In genomic region chr1:54832765-54833164, GRCm38 (mm10) we compare ENCODE assay signal across 8 mouse cellular contexts.
DNase-seq lines count a peak whose midpoint lies in the region; ATAC-seq and TF ChIP-seq lines count a peak whose summit lies in the region.
"Had no signal": no experiment of that assay in that cellular context is flagged by ENCODE, and none has a peak within 500 bp of the region (broad histone marks: within the 10 kb centered on the region; RNA-seq: fewer than 3 reads in every experiment).

No protein-coding gene starts in this region.

- WGBS in hindbrain, embryonic 15.5 days = 0% methylated on average over 1 of the region's 1 CpGs

- H3K9ac ChIP-seq in ES-E14 (ENCODE audit: insufficient read depth, low read depth, low read length, poor library complexity, severe bottlenecking) = no peak overlapping the region
- H3K9ac ChIP-seq in hindbrain, embryonic 15.5 days = no peak overlapping the region

- no peak overlapping the region for H3K4me2 ChIP-seq in hindbrain, embryonic 15.5 days

- H3K4me3 ChIP-seq in ES-E14 (ENCODE audit: insufficient read depth in 1 of 2, low read depth in 1 of 2, low read length in 2 of 2, poor library complexity in 1 of 2, severe bottlenecking in 1 of 2) = no peak overlapping the region
- no peak overlapping the region for H3K4me3 ChIP-seq in hindbrain, embryonic 15.5 days
- H3K4me3 ChIP-seq: myocyte had no signal

- no peaks in the 10 kb centered on the region for H3K9me3 ChIP-seq in ES-E14 (ENCODE audit: control insufficient read depth, insufficient read depth, low read depth, low read length)
- H3K9me3 ChIP-seq in hindbrain, embryonic 15.5 days = no peaks in the 10 kb centered on the region

- H3K27me3 ChIP-seq in hindbrain, embryonic 15.5 days = no peaks in the 10 kb centered on the region

- ATAC-seq in hindbrain, embryonic 15.5 days (ENCODE audit: low FRiP score, low read depth) = 0 out of 2 replicates have a peak, but pooled peaks have one; percentile 29

- H3K36me3 ChIP-seq in ES-E14 (ENCODE audit: control insufficient read depth, insufficient read depth, low read length, poor library complexity, severe bottlenecking) = no peaks in the 10 kb centered on the region
- no peaks in the 10 kb centered on the region for H3K36me3 ChIP-seq in hindbrain, embryonic 15.5 days

- peak; percentile 43 for DNase-seq in left cerebral cortex, adult 11 months (ENCODE audit: low spot score)
- no peak for DNase-seq in left cerebral cortex, adult 8-10 months (ENCODE audit: low spot score in 2 of 2)
- DNase-seq in ES-E14 (ENCODE audit: low read depth, low spot score) (peak; percentile 34), adipocyte (ENCODE audit: low spot score) (peak; percentile 79)
- peak; percentile 86 for DNase-seq in naive thymus-derived CD4-positive, alpha-beta T cell, adult 2 months (ENCODE audit: low read depth)
- no peak for DNase-seq in urinary bladder, adult 2 months (ENCODE audit: low spot score)

- in situ Hi-C loops in ES-E14 (cut with MboI; ENCODE audit: low sequenced_read_pairs in 2 of 2, unreplicated experiment in 2 of 2) = loop anchor here in 1 of 2 experiments (10.0 kb wide), 1 partner anchor 142 kb away; no protein-coding TSS in a partner anchor

- H3K4me1 ChIP-seq in ES-E14 (ENCODE audit: control insufficient read depth in 2 of 2, insufficient read depth in 2 of 2, low read length in 2 of 2, poor library complexity in 1 of 2) = no peaks in the 10 kb centered on the region
- no peaks in the 10 kb centered on the region for H3K4me1 ChIP-seq in hindbrain, embryonic 15.5 days (replicated peaks)

- H3K27ac ChIP-seq in ES-E14 (ENCODE audit: insufficient read depth, low read depth, low read length, poor library complexity, severe bottlenecking) = no peak overlapping the region
- H3K27ac ChIP-seq in hindbrain, embryonic 15.5 days (replicated peaks) = no peak overlapping the region

TF ChIP-seq in ES-E14, 5 proteins besides CTCF, POLR2A, EP300 and RAD21:
- peak; percentile 44; the same call in 1 of the 2 replicates for TF ChIP-seq ZC3H11A (IDR thresholded peaks at IDR 0.05; ENCODE audit: borderline replicate concordance, low read depth, low read length)
- TF ChIP-seq HCFC1 (IDR thresholded peaks at IDR 0.05; ENCODE audit: borderline replicate concordance, insufficient read depth, low read length) = no peak
- no peak for TF ChIP-seq CHD2 (IDR thresholded peaks at IDR 0.05; ENCODE audit: low read depth, low read length)
- no peak for TF ChIP-seq ZNF384 (IDR thresholded peaks at IDR 0.05; ENCODE audit: low read depth, low read length)
- TF ChIP-seq MAFK (IDR thresholded peaks at IDR 0.05; ENCODE audit: insufficient read depth, low read depth, low read length) = no peak

Comparison
In these comparisons a context has a peak if more than half of its experiments do, and no peak if none do; other contexts are left out.
1. DNase-seq: peak in left cerebral cortex, adult 11 months (single experiment), ES-E14 (single experiment), adipocyte (single experiment) and naive thymus-derived CD4-positive, alpha-beta T cell, adult 2 months (single experiment); none in left cerebral cortex, adult 8-10 months (0 of 2) and urinary bladder, adult 2 months (single experiment).